Mouse (Mus musculus) C2C12 (cell line): ENCODE measurements around the gene AI661453. TPM values are rescaled to one million over a fixed set of nuclear protein-coding genes. Genes with fewer than 3 reads are reported as not detected.

Experiments used
- H3K27me3 ChIP-seq: one replicate; pipeline ENCODE4 v1.6.1; 2011; ENCODE audit not compliant: control insufficient read depth, insufficient read depth, insufficient read length
- H3K36me3 ChIP-seq: one replicate; pipeline ENCODE4 v1.6.1; 2011; ENCODE audit not compliant: control insufficient read depth, insufficient read depth
- H3K4me3 ChIP-seq: one replicate; pipeline ENCODE4 v1.5.1; 2011; ENCODE audit warnings: mild to moderate bottlenecking, control low read depth; ENCODE audit not compliant: poor library complexity, insufficient read depth, severe bottlenecking
- H3K79me2 ChIP-seq: one replicate; pipeline ENCODE4 v1.6.1; 2011; ENCODE audit not compliant: control insufficient read depth, insufficient read depth
- H3K79me3 ChIP-seq: one replicate; pipeline ENCODE4 v1.6.1; 2011; ENCODE audit warnings: low read depth, control low read depth
- H3ac ChIP-seq: one replicate; pipeline ENCODE3; 2011; ENCODE audit warnings: low read depth; ENCODE audit not compliant: control insufficient read depth, insufficient read length
- CEBPB ChIP-seq: IDR thresholded peaks from one replicate; pipeline ENCODE4 v1.6.1; 2011; ENCODE audit warnings: low read depth, mild to moderate bottlenecking, control low read depth, moderate library complexity
- CTCF ChIP-seq: IDR thresholded peaks from one replicate; pipeline ENCODE4 v1.5.1; 2011; ENCODE audit not compliant: control insufficient read depth, insufficient read depth, insufficient read length
- FOSL1 ChIP-seq: IDR thresholded peaks from one replicate; pipeline ENCODE4 v1.8.0; 2011; ENCODE audit warnings: mild to moderate bottlenecking, low read length; ENCODE audit not compliant: poor library complexity, insufficient read depth, severe bottlenecking
- MAX ChIP-seq: IDR thresholded peaks from one replicate; pipeline ENCODE4 v1.6.1; 2011; ENCODE audit warnings: mild to moderate bottlenecking, control low read depth
- MYOD1 ChIP-seq: IDR thresholded peaks from one replicate; pipeline ENCODE4 v1.6.1; 2011; ENCODE audit warnings: low read depth; ENCODE audit not compliant: control insufficient read depth, insufficient read length
- MYOG ChIP-seq: IDR thresholded peaks from one replicate; pipeline ENCODE4 v1.6.1; 2011; ENCODE audit not compliant: control insufficient read depth, insufficient read length; ENCODE audit errors: extremely low read depth
- USF1 ChIP-seq: IDR thresholded peaks from one replicate; pipeline ENCODE4 v1.6.1; 2011; ENCODE audit warnings: low read depth, mild to moderate bottlenecking, control low read depth, moderate library complexity
- polyA plus RNA-seq: library from polyadenylated mRNA; unstranded; fragments of >200 nt; fragmentation: generic; extraction: Trizol; gene quantifications from one replicate; pipeline ENCODE4 v1.2.1, GENCODE M21; 2012; ENCODE audit warnings: missing spikeins

The AI661453 gene
- polyA plus RNA-seq, 1 experiment = 0.13 TPM

DNA sequence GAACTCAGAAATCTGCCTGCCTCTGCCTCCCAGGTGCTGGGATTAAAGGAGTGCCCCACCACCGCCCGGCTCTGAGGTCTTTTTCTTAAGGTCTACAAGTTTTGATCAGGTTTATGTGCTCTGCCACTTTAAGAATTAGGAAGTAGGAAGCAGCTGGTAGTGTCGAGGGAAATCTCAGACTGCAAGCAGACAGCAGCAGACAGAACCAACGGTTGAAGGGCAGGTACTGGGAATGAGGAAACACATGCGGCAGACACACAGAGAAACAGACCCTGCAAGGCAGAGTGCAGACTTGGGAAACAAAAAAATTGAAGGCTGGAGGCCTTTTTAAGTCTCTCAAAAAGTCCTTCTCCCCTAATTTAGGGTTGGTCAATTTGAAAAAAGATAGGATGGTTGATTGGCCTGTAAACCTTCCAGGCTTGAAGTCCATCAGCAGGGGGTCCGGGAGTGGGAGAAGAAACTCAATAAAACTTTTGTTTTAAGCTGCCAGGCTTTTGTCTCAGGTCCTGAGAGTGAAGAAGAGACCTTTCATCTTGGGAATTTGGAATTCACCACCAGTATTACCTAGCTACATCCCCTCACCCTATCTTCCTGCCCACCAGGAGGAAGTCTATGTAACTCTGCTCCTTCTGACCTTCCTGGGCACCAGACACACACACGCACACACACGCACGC, 72.8 kb downstream of the AI661453 start:
- TF ChIP-seq USF1 = no peak
- no peak overlapping the region for H3K4me3 ChIP-seq
- H3K79me3 ChIP-seq = no peaks in the 10 kb centered on the region
- H3K27me3 ChIP-seq = no peaks in the 10 kb centered on the region
- H3K36me3 ChIP-seq = no peaks in the 10 kb centered on the region
- no peak overlapping the region for H3ac ChIP-seq
- no peaks in the 10 kb centered on the region for H3K79me2 ChIP-seq

DNA sequence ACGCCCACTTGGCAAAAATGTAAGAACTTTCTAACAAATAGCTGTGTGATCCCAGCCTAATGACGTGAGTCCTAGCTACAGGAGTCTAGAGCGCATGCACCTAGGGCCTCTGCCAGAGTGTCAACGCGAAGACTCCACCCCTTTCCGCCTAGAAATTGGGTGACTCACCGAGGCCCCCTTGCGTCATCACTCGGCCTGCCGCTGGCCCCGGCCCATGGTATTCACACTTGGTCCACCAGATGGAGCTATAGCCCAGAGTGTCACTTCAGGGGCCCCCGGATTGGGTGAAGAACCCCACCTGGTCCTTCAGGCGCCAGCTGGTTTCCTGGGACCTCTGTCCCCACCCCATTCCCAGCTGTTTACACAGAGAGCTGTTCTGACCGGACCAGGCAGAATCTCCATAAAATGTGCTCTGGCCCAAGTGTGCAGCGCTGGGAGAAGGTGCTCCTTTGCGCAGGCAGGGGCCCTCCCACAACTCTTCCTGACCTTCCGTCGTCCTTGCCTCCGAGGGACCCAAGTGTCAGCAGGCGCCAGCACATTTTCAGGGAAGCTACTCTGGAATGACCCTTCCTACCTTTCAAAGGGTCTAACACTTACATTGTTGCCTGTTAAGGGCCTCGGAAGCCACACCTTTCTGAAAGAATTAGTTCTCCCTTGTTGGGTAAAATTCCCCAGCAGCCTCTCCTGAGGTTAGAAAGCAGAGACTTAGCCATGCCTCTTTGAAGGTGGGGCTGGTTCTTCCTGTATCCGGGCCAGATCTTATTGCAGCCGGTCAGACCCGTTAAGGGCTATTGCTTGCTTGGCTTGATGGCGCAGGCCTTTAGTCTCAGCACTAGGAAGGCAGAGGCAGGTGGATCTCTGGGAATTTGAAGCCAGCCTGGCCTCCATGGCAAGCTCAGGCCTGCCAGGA, 75.0 kb downstream of the AI661453 start:
- peak; percentile 20 for TF ChIP-seq MYOD1
- no peak for TF ChIP-seq USF1
- TF ChIP-seq CTCF = peak; percentile 85
- peak; percentile 19 for TF ChIP-seq MAX
- TF ChIP-seq FOSL1 = peak; percentile 46
- TF ChIP-seq MYOG = no peak
- TF ChIP-seq CEBPB = peak; percentile 90
- no peaks in the 10 kb centered on the region for H3K36me3 ChIP-seq
- no peak overlapping the region for H3ac ChIP-seq
- no peaks in the 10 kb centered on the region for H3K79me3 ChIP-seq
- H3K27me3 ChIP-seq = no peaks in the 10 kb centered on the region
- no peaks in the 10 kb centered on the region for H3K79me2 ChIP-seq
- no peak overlapping the region for H3K4me3 ChIP-seq

DNA sequence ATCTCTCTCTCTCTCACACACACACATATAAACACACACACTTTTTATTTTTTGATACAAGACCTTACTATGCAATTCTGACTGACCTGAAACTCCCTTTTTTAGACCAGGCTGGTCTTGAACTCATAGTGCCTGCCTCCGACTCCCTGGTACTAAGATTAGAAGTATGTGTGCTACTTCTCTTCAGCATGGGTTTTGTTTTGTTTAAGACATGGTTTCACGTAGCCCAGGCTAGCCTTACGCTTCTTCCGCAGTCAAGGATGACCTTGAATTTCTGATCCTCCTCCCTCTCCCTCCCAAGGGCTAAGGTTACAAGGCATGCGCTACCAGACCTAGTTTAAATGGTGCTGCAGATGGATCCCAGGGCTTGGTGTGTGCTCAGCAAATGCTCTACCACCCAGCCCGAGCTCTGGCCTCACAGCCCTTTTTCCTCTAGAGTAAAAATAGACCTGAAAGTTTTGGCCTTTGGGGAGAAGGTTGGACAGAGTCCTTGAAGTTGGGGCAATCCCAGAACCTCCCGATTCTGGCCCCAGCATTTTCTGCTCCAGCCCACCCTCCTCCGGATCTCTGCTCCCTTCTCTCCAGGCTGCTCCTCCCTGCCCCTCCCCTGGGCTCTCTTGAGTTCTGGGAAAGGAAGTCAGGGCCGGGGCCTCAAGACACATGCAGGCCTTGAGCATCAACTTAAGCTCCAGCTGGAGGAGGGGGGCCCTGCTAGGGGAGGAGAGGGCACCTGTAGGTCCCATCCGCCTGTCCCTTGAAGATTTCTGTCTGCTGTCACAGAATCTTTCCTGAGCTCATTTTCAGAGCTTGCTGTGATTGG, 76.8 kb downstream of the AI661453 start:
- Histone ChIP-seq H3K4me3 (no peak overlapping the region), H3K36me3 (no peaks in the 10 kb centered on the region)

DNA sequence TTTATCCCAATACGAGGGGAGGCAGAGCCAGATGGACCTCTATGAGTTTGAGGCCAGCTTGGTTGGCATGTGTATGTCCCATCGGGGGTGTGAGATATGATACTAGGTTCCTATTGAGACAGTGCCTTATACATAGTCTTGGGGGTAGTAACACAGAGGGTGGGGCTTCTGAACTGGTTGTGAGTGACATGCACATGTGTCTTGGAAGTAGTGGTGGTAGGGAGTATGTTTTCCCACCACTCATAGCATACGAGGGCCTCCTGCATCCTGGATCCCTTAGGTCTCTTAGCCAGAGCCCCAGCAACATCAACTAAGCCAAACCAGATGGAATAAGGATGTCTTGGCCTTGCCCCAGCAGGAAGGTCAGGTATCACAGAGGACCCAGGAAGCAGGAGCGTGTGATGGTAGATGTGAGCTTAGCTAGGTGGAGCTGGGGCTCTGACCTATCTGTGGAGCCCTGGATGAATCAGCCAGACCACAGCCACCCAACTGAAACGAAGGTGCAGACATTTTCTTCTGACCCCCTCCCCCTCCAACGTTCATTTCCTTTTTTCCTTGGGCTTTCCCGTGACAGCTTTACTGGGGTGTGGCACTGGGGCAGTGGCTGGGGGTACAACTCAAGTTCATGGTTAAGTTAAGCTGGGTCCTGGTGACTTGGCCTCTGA, 78.9 kb downstream of the AI661453 start:
- Histone ChIP-seq H3K4me3 (no peak overlapping the region), H3ac (no peak overlapping the region), H3K79me3 (no peaks in the 10 kb centered on the region), H3K79me2 (no peaks in the 10 kb centered on the region), H3K27me3 (no peaks in the 10 kb centered on the region), H3K36me3 (no peaks in the 10 kb centered on the region)
- no peak for TF ChIP-seq MYOG
- no peak for TF ChIP-seq MAX
- TF ChIP-seq MYOD1 = peak; percentile 30
- no peak for TF ChIP-seq USF1

More for the DNA sequence above, 76.8 kb downstream of the AI661453 start:
- no peak for TF ChIP-seq MAX
- H3ac ChIP-seq = no peak overlapping the region
- no peaks in the 10 kb centered on the region for H3K27me3 ChIP-seq
- no peaks in the 10 kb centered on the region for H3K79me3 ChIP-seq
- H3K79me2 ChIP-seq = no peaks in the 10 kb centered on the region

DNA sequence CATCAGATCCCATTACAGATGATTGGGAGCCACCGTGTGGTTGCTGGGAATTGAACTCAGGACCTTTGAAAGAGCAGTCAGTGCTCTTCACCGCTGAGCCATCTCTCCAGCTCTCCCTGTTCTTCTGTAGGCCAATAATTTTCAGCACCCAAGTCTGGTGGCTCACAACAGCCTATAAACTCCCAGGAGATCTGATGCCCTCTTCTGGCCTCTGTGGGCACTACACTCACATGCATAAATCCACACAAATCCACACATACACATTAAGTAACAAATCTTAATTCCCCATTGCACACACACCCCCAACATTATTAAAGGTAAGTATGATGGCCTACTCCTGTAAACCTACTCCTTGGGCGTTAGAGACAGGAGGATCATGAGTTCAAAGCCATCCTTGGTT, 79.8 kb downstream of the AI661453 start:
- no peak overlapping the region for H3ac ChIP-seq
- H3K79me3 ChIP-seq = no peaks in the 10 kb centered on the region
- H3K4me3 ChIP-seq = no peak overlapping the region
- no peaks in the 10 kb centered on the region for H3K27me3 ChIP-seq
- TF ChIP-seq CEBPB (no peak), CTCF (no peak), MAX (no peak), USF1 (no peak), MYOD1 (no peak), FOSL1 (no peak), MYOG (no peak)
- no peaks in the 10 kb centered on the region for H3K79me2 ChIP-seq
- no peaks in the 10 kb centered on the region for H3K36me3 ChIP-seq

DNA sequence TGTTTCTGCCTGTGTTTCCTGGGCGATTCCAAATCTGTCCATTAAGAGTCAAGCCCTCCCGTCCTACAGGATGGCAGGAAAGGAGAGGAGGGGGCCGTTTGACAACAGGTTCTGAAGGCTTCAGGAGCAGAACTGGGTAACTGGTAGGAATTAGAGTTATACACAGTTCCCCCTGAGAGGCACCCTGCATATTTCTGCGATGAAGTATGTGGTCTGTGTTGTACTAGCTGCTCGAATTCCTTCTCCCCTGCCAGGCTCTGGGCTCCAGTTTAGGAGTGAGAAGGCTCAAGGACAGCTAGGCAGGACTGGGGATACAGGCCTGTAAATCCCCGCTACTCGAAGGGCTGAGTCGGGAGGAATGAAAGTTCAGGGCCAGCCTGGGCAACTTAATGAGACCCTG, 81.8 kb downstream of the AI661453 start:
- no peak overlapping the region for H3K4me3 ChIP-seq
- H3ac ChIP-seq = no peak overlapping the region
- TF ChIP-seq CTCF (no peak), MAX (no peak), MYOD1 (no peak), FOSL1 (no peak), CEBPB (no peak), MYOG (no peak)
- H3K27me3 ChIP-seq = no peaks in the 10 kb centered on the region
- no peaks in the 10 kb centered on the region for H3K79me3 ChIP-seq
- H3K79me2 ChIP-seq = no peaks in the 10 kb centered on the region
- H3K36me3 ChIP-seq = no peaks in the 10 kb centered on the region
